Mouse (Mus musculus) spleen, adult 2 months (tissue): Measurements from ENCODE around the gene Cops4. TPM values are rescaled to one million over a fixed set of nuclear protein-coding genes. Genes with fewer than 3 reads are reported as not detected.

Experiments used
- DNase-seq, 2 experiments: peaks; one replicate each; pipeline versions ENCODE4 v3.0.0 to v3.0.0-alpha.2; 2012 to 2021; ENCODE audit warnings: low spot score in 2 of 2, low read depth in 1 of 2
- H3K27ac ChIP-seq: fragments of 200-500 bp; 2 replicates; pipeline ENCODE4 v1.5.1; 2012; ENCODE audit warnings: low read length, inconsistent platforms; ENCODE audit not compliant: insufficient read depth
- H3K27me3 ChIP-seq: fragments of 200-500 bp; 2 replicates; pipeline ENCODE4 v1.6.1; 2012; ENCODE audit warnings: mild to moderate bottlenecking, moderate library complexity, low read length, inconsistent platforms; ENCODE audit not compliant: control insufficient read depth, insufficient read depth
- H3K36me3 ChIP-seq: fragments of 200-500 bp; 2 replicates; pipeline ENCODE4 v1.6.1; 2012; ENCODE audit warnings: mild to moderate bottlenecking, low read length, inconsistent platforms; ENCODE audit not compliant: control insufficient read depth, insufficient read depth
- H3K4me1 ChIP-seq: fragments of 200-500 bp; 2 replicates; pipeline ENCODE4 v1.6.1; 2011; ENCODE audit warnings: inconsistent platforms; ENCODE audit not compliant: control insufficient read depth, insufficient read depth, insufficient read length
- H3K4me3 ChIP-seq: fragments of 200-500 bp; 2 replicates; pipeline ENCODE4 v1.5.1; 2011; ENCODE audit warnings: mild to moderate bottlenecking, inconsistent platforms; ENCODE audit not compliant: insufficient read depth, insufficient read length; ENCODE audit errors: extremely low read depth
- CTCF ChIP-seq: fragments of 200-500 bp; IDR thresholded peaks from 2 replicates; pipeline ENCODE4 v1.5.1; 2011; ENCODE audit warnings: mild to moderate bottlenecking, inconsistent platforms; ENCODE audit not compliant: insufficient read depth, insufficient read length, insufficient replicate concordance; ENCODE audit errors: extremely low read depth
- POLR2A ChIP-seq: fragments of 200-500 bp; IDR thresholded peaks from 2 replicates; pipeline ENCODE4 v1.6.1; 2011; ENCODE audit warnings: low read depth, low read length, inconsistent platforms
- WGBS: fragments of 180-500 bp; shearing (Covaris S2); methylation state at CpG from one replicate; pipeline ENCODE4 v1.1.7; 2018; 5-methylcytosine and 5-hydroxymethylcytosine counted together
- polyA plus RNA-seq: library from polyadenylated mRNA; depleted of rRNA; stranded (reverse); fragments of >200 nt; gene quantifications from 2 replicates; pipeline ENCODE4 v1.2.3, GENCODE M21; 2012

Cops4 gene
- polyA plus RNA-seq, 1 experiment = 9.9 TPM

DNA sequence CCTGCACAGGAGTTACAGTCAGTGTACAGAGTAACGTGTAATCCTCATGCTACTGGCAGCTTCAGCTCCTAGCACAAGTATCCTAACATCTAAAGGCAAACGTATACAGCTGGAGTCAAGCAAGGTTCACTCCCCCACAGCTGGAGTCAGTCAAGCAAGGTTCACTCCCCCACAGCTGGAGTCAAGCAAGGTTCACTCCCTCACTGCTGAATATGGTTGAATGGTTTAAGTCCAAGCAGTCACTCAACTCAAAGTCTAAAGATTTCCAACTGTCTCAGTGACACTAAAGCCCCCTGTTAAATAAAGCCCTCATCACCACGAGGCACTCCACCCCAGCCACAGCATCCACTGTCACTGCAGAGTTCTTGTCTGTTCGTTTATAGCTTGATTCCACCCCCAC lies 26.4 kb upstream of the Cops4 start:
- TF ChIP-seq CTCF = no peak
- no peak for TF ChIP-seq POLR2A

DNA sequence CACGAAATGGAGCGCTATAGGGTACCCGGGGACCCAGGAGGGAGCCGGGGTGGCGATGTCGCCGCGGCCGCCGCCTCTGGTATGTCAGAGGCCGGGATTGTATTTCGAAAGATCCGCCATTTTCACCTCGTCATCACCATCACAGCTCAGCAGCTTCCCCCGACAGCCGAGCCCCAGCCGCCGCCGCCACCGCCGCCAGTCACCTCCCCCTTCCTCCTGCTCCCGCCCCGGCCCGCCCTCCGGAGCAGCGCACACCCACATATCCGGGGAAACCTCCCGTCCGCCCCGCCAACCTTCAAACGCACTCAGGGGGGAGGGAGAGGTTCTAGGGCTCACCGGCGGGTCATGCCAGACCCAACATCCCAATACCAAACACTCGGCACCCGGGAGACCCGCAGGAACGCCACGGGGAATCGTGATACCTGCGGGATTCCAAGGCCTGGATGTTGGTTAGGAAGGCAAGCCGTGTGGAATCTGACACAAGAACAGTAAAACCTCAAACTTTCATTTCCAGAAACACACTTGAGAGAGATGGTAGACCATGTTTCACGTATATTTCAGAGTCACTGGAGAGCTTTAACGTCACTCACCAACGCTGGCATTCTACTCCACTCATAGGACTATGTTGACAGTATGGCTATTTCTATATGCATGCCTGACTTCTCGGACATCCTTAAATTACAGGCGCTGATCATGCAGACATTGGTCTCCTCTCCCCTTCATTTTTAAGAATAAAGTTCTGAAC lies 19.5 kb upstream of the Cops4 start:
- Histone ChIP-seq H3K4me1 (no peaks in the 10 kb centered on the region; the same call in 1 of the 2 replicates), H3K36me3 (no peaks in the 10 kb centered on the region), H3K27me3 (no peaks in the 10 kb centered on the region), H3K4me3 (peak overlapping the region; percentile 83), H3K27ac (peak overlapping the region; percentile 67)
- TF ChIP-seq CTCF = no peak
- no peak for TF ChIP-seq POLR2A
- WGBS = under 1% methylated on average over 46 of the region's 46 CpGs
- peak; percentile 55 to 78 for DNase-seq

More for the DNA sequence above, 26.4 kb upstream of the Cops4 start:
- no peaks in the 10 kb centered on the region for H3K36me3 ChIP-seq
- 66% methylated on average over 4 of the region's 4 CpGs for WGBS
- H3K27me3 ChIP-seq = no peaks in the 10 kb centered on the region
- no peak overlapping the region for H3K4me3 ChIP-seq
- no peak for DNase-seq
- H3K4me1 ChIP-seq = no peaks in the 10 kb centered on the region; the same call in 1 of the 2 replicates
- no peak overlapping the region for H3K27ac ChIP-seq

DNA sequence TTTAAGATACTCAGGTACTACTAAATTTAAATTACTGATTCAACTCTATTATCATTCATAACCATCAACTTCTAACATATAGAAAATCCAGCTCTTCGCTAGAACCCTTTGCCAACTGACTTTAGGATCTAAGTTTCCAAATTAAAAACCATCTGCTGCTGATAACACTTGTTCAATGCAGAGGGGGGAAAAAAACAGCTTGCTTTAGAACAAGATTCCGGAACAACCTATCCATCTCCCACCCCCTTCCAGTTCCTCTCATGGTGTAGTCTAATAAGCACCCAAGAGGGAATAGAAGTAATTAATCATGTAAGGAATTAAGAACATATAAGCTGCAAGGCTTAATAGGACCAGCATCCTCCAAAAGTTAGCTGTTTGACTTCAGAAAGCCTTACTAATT lies 18.9 kb upstream of the Cops4 start:
- no peaks in the 10 kb centered on the region for H3K27me3 ChIP-seq
- TF ChIP-seq POLR2A (no peak), CTCF (no peak)
- no peak overlapping the region; the same call in 1 of the 2 replicates for H3K4me3 ChIP-seq
- WGBS = 19% methylated on average over 2 of the region's 2 CpGs
- DNase-seq = no peak
- no peak overlapping the region for H3K27ac ChIP-seq
- H3K36me3 ChIP-seq = no peaks in the 10 kb centered on the region
- H3K4me1 ChIP-seq = no peaks in the 10 kb centered on the region; the same call in 1 of the 2 replicates

DNA sequence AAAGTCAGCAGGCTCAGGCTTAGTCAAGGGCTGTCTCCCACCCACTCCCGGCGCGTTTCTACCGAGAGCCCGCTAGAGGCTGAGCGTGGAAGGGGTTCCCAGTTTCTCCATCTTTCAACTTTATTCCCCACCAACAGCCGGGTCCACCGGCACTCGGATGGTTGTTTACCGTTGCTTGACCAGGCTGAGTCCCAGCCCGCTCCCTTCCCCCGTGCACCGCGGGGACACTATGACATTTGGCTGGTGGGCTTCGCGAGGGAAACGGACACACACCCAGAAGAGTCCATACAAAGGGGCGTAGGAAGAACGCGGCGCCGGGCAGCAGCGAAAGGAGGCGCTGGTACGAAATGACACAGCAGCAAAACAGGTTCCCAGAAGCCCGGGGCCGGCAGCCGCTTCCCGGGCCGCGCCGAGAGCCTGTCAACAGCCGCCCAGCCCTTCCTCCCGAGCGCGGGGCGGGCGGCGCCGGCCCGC lies 18.2 kb upstream of the Cops4 start:
- Histone ChIP-seq H3K27ac (peak overlapping the region; percentile 39; the same call in 1 of the 2 replicates), H3K4me3 (peak overlapping the region; percentile 57), H3K27me3 (no peaks in the 10 kb centered on the region), H3K36me3 (no peaks in the 10 kb centered on the region), H3K4me1 (no peaks in the 10 kb centered on the region; the same call in 1 of the 2 replicates)
- 1% methylated on average over 41 of the region's 41 CpGs for WGBS
- no peak for TF ChIP-seq CTCF
- DNase-seq = peak in 1 of 2 experiments; percentile 36

DNA sequence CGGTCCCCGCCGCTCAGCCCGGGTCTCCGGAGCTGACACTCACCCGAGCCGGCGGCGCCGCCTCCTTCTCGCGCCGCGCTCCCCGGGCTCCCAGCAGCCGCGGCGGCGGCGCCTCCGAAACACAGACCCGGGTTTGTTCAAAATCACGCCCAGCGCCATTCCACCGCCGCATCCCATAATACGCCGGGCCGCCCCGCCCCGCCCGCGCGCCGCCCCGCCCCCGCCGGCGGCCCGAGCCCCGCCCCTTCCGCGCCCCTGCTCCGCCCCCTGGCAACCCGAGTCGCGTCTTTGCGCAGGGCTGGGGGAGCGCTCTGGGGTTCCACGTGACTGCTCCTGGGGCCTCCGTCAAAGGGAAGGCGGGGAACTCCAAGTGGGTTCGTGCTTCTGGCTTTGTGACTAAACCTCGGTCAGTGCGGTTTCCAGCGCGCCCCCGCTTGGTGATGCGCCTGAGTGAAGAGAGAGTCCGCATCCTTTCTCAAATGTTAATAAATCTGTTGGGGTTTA lies 17.6 kb upstream of the Cops4 start, which contains the start of gene Lin54:
TSS of gene Lin54 (minus strand) at position 182 of the 504 bp plus-strand sequence.
- no peak for TF ChIP-seq CTCF
- TF ChIP-seq POLR2A = no peak
- WGBS = 2% methylated on average over 59 of the region's 60 CpGs

DNA sequence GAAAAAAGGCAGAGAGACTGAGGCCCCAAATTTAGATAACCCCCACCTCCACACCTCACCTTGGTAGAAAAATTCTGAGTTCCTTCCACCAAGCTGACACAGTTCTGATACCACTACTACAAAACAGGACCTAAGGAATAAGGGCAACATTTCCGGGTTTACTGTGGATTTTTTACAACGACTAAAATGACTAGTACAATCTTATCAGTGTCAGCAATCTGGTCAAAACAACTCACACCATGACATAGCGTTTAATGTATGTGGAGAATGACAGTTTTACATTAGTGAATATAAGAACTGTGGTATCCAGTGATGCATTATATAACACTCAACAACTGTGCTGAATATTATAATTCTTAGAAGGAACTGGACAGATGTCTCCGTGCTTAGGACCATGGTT lies 16.8 kb upstream of the Cops4 start:
- Histone ChIP-seq H3K4me1 (no peaks in the 10 kb centered on the region; the same call in 1 of the 2 replicates), H3K27me3 (no peaks in the 10 kb centered on the region), H3K27ac (no peak overlapping the region), H3K4me3 (no peak overlapping the region), H3K36me3 (no peaks in the 10 kb centered on the region)
- WGBS = 28% methylated on average over 4 of the region's 4 CpGs
- DNase-seq = no peak
- no peak for TF ChIP-seq CTCF
- no peak for TF ChIP-seq POLR2A

More for the DNA sequence above, 17.6 kb upstream of the Cops4 start, which contains the start of gene Lin54:
- Histone ChIP-seq H3K4me1 (no peaks in the 10 kb centered on the region; the same call in 1 of the 2 replicates), H3K27ac (peak within 1 kb of the TSS; percentile 39), H3K27me3 (no peaks in the 10 kb centered on the region), H3K36me3 (no peaks in the 10 kb centered on the region), H3K4me3 (peak within 1 kb of the TSS; percentile 57)
- DNase-seq = peak; percentile 85 to 86
